In genomic region chr1:37231295-37231701, GRCm38 (mm10) we compare ENCODE assay signal across 8 mouse cellular contexts. TPM values are rescaled to one million over a fixed set of nuclear protein-coding genes. Genes with fewer than 3 reads are reported as not detected.
A peak's percentile ranks its signal among the peaks of the same experiment; 100 is the strongest.
DNase-seq lines count a peak whose midpoint lies in the region; ATAC-seq and TF ChIP-seq lines count a peak whose summit lies in the region.

No protein-coding gene starts in this region.

- H3K4me3 ChIP-seq in intestine, embryonic 14.5 days (ENCODE audit: low read depth, low read length): no peak overlapping the region
- no peak overlapping the region for H3K4me3 ChIP-seq in intestine, postnatal 0 days (ENCODE audit: low read depth, low read length)
- H3K4me3 ChIP-seq in heart, embryonic 15.5 days: no peak overlapping the region
- no peak overlapping the region for H3K4me3 ChIP-seq in midbrain, embryonic 11.5 days (ENCODE audit: low read depth, low read length)

- TF ChIP-seq CTCF in intestine, postnatal 0 days (IDR thresholded peaks at IDR 0.05; ENCODE audit: low read depth): no peak

- no peaks in the 10 kb centered on the region for H3K27me3 ChIP-seq in intestine, embryonic 14.5 days (replicated peaks; ENCODE audit: control insufficient read depth, insufficient read depth, low read length)
- no peaks in the 10 kb centered on the region for H3K27me3 ChIP-seq in intestine, postnatal 0 days (replicated peaks; ENCODE audit: control insufficient read depth, insufficient read depth, low read length)
- H3K27me3 ChIP-seq in heart, embryonic 15.5 days: no peaks in the 10 kb centered on the region
- H3K27me3 ChIP-seq in midbrain, embryonic 11.5 days (ENCODE audit: control insufficient read depth, insufficient read depth, low read length): no peaks in the 10 kb centered on the region

- WGBS in intestine, embryonic 14.5 days: 26% methylated on average over 6 of the region's 6 CpGs
- WGBS in intestine, postnatal 0 days: 45% methylated on average over 6 of the region's 6 CpGs
- WGBS in heart, embryonic 15.5 days: 38% methylated on average over 6 of the region's 6 CpGs
- 72% methylated on average over 6 of the region's 6 CpGs for WGBS in midbrain, embryonic 11.5 days

- no peak for DNase-seq in intestine, embryonic 14.5 days (ENCODE audit: low spot score)
- DNase-seq in embryo, embryonic 10.5 days (ENCODE audit: low spot score): peak; percentile 47
- peak; percentile 62 for DNase-seq in lung, postnatal 10 days
- no peak for DNase-seq in ovary, postnatal 10 days (ENCODE audit: low spot score)
- no peak for DNase-seq in thymus, postnatal 10 days (ENCODE audit: low spot score in 2 of 2)
- DNase-seq in midbrain, embryonic 11.5 days (ENCODE audit: low spot score, missing footprints): no peak

- no peaks in the 10 kb centered on the region for H3K36me3 ChIP-seq in intestine, embryonic 14.5 days (ENCODE audit: control insufficient read depth, insufficient read depth, low read length)
- no peaks in the 10 kb centered on the region for H3K36me3 ChIP-seq in intestine, postnatal 0 days (ENCODE audit: control insufficient read depth, insufficient read depth)
- H3K36me3 ChIP-seq in heart, embryonic 15.5 days: no peaks in the 10 kb centered on the region
- no peaks in the 10 kb centered on the region for H3K36me3 ChIP-seq in midbrain, embryonic 11.5 days (ENCODE audit: control insufficient read depth, insufficient read depth, low read length)

- 0 out of 2 replicates have a peak, but pooled peaks cover 3% of the 10 kb centered on the region for H3K9me3 ChIP-seq in intestine, embryonic 14.5 days (ENCODE audit: control insufficient read depth, low read length)
- no peaks in the 10 kb centered on the region for H3K9me3 ChIP-seq in intestine, postnatal 0 days (ENCODE audit: control insufficient read depth)
- H3K9me3 ChIP-seq in heart, embryonic 15.5 days (replicated peaks): peaks cover 3% of the 10 kb centered on the region; the same call in 1 of the 2 replicates
- no peaks in the 10 kb centered on the region for H3K9me3 ChIP-seq in midbrain, embryonic 11.5 days (ENCODE audit: control insufficient read depth, low read length)

- ATAC-seq in intestine, embryonic 14.5 days (replicated peaks; ENCODE audit: low FRiP score, low TSS enrichment, low read depth): peak; percentile 82
- no peak for ATAC-seq in intestine, postnatal 0 days
- ATAC-seq in heart, embryonic 15.5 days (replicated peaks; ENCODE audit: insufficient number of reproducible peaks, insufficient read depth, low FRiP score, low read depth): peak; percentile 22; the same call in 1 of the 2 replicates
- no peak for ATAC-seq in midbrain, embryonic 11.5 days (ENCODE audit: low FRiP score)

- H3K9ac ChIP-seq in intestine, embryonic 14.5 days (ENCODE audit: low read length): no peak overlapping the region
- H3K9ac ChIP-seq in intestine, postnatal 0 days (ENCODE audit: low read depth, low read length): no peak overlapping the region
- no peak overlapping the region for H3K9ac ChIP-seq in heart, embryonic 15.5 days
- no peak overlapping the region for H3K9ac ChIP-seq in midbrain, embryonic 11.5 days (ENCODE audit: low read length)

- 0 out of 2 replicates have a peak overlapping the region, but pooled peaks have one; percentile 0 for H3K4me2 ChIP-seq in intestine, embryonic 14.5 days (ENCODE audit: low read length)
- no peak overlapping the region for H3K4me2 ChIP-seq in intestine, postnatal 0 days (replicated peaks; ENCODE audit: low read depth)
- 0 out of 2 replicates have a peak overlapping the region, but pooled peaks have one; percentile 15 for H3K4me2 ChIP-seq in heart, embryonic 15.5 days
- H3K4me2 ChIP-seq in midbrain, embryonic 11.5 days: no peak overlapping the region

- peaks cover 4% of the 10 kb centered on the region; the same call in 1 of the 2 replicates for H3K4me1 ChIP-seq in intestine, embryonic 14.5 days (replicated peaks; ENCODE audit: control insufficient read depth, insufficient read depth, low read length)
- H3K4me1 ChIP-seq in intestine, postnatal 0 days (replicated peaks; ENCODE audit: control insufficient read depth, insufficient read depth, low read length): no peaks in the 10 kb centered on the region
- no peaks in the 10 kb centered on the region for H3K4me1 ChIP-seq in heart, embryonic 15.5 days (replicated peaks)
- H3K4me1 ChIP-seq in midbrain, embryonic 11.5 days (ENCODE audit: control insufficient read depth, insufficient read depth, low read length): no peaks in the 10 kb centered on the region

- H3K27ac ChIP-seq in intestine, embryonic 14.5 days (ENCODE audit: low read depth): peak overlapping the region; percentile 20; the same call in 1 of the 2 replicates
- no peak overlapping the region for H3K27ac ChIP-seq in intestine, postnatal 0 days (ENCODE audit: low read depth, low read length)
- H3K27ac ChIP-seq in heart, embryonic 15.5 days: no peak overlapping the region
- no peak overlapping the region for H3K27ac ChIP-seq in midbrain, embryonic 11.5 days (ENCODE audit: low read depth, low read length)

RNA-seq across cellular contexts. Expression of gene Cnga3, which starts 17.1 kb away (rescaled TPM):
- polyA plus RNA-seq in intestine, embryonic 14.5 days (2014; fragmentation: Nextera tagmentation; extraction: Ambion mirVana): 0.09 and 0.26 TPM in 2 replicates
- polyA plus RNA-seq in intestine, postnatal 0 days (2015; fragmentation: Nextera tagmentation; extraction: Ambion mirVana): 0.42 and 0.47 TPM in 2 replicates
- polyA plus RNA-seq in heart, embryonic 15.5 days (2015; fragmentation: Nextera tagmentation; extraction: Ambion mirVana): 0.04 and 0.06 TPM in 2 replicates
- not detected in 2 replicates for polyA plus RNA-seq in midbrain, embryonic 11.5 days (2014; fragmentation: Nextera tagmentation; extraction: Ambion mirVana)

Comparison
In these comparisons a context has a peak if more than half of its experiments do, and no peak if none do; other contexts are left out.
1. ATAC-seq: peak in intestine, embryonic 14.5 days (single experiment) and heart, embryonic 15.5 days (single experiment); none in intestine, postnatal 0 days (single experiment) and midbrain, embryonic 11.5 days (single experiment).
2. H3K4me2 ChIP-seq: peak in intestine, embryonic 14.5 days (single experiment) and heart, embryonic 15.5 days (single experiment); none in intestine, postnatal 0 days (single experiment) and midbrain, embryonic 11.5 days (single experiment).
3. DNase-seq: peak in embryo, embryonic 10.5 days (single experiment) and lung, postnatal 10 days (single experiment); none in intestine, embryonic 14.5 days (single experiment), ovary, postnatal 10 days (single experiment), thymus, postnatal 10 days (0 of 2) and midbrain, embryonic 11.5 days (single experiment).